Mouse (Mus musculus): ENCODE data around the gene Kirrel2.
"Not testable (repeated sequence)": the region's sequence is repeated elsewhere in the genome, so short reads cannot be mapped to it uniquely, and the experiment has no call there.

Gene Kirrel2

GRCm38 (mm10) chr7:30457629-30458330 is at the start of gene Kirrel2, which contains the start of gene Nphs1:
Kirrel2 (minus strand) TSS chr7:30457690.
Nphs1 (plus strand) TSS chr7:30458315.
- no peak for DNase-seq (ENCODE audit: low read depth, low spot score)

- DNase-seq (ENCODE audit: low read depth, low spot score): not testable (repeated sequence)
Observed at GRCm38 (mm10) chr7:30501159-30501558, 43.7 kb upstream of the Kirrel2 start.

DNA sequence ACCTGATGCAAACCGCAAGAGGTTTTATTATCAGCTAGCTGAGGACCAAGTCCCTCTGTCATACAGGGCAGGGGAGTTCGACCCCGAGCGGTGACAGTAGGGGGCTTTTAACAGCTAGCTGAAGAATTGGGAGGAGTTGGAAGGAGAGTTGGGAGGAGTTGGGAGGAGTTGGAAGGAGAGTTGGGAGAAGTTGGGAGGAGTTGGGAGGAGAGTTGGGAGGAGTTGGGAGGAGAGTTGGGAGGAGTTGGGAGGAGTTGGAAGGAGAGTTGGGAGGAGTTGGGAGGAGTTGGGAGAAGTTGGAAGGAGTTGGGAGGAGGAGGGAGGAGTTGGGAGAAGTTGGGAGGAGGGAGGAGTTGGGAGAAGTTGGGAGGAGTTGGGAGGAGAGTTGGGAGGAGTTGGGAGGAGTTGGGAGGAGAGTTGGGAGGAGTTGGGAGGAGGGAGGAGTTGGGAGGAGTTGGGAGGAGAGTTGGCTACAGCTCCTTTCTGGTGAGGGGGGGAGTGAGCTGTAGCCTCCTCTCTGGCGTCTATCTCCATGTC is 38.1 kb upstream of the Kirrel2 start:
- DNase-seq (ENCODE audit: low read depth, low spot score): not testable (repeated sequence)

- no peak for DNase-seq (ENCODE audit: low read depth, low spot score)
Observed at GRCm38 (mm10) chr7:30493401-30493931, 36.0 kb upstream of the Kirrel2 start, which contains the start of gene Prodh2. Prodh2 (plus strand) TSS chr7:30493622.

DNA sequence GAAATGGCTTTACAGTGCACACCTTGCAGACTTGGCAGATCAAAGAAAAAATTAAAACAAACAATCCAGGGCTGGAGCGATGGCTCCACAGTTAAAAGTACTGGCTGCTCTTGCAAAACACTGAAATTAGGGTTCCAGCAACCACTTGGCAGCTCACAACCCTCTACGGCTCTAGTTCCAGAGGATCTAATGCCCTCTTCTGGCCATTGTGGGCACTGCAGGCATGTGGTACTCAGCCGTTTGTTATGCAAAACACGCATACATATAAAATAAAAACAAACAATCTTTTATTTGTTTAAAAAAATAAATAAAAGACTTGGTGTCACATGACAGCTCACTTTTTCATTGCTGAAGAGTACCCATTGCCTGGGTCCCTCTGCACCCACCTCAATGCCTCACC is 35.3 kb upstream of the Kirrel2 start:
- peak; percentile 24 for DNase-seq (ENCODE audit: low read depth, low spot score)

DNA sequence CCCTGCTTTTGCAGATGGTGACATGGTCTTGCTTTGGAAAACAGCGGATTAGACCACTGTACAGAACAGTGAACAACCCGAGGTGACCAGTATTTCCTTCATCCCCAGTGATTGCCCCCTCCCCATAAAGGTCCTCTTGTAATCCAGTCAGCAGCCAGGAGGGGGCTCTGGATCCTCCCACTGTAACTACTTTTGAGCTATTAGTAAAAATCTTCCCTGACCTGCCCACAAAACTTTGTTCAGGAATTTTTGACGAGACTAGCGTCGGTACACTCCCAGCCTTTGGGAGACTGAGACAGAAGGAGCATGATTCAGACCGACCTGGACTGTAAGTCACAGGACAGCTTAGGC is 33.4 kb upstream of the Kirrel2 start:
- DNase-seq (ENCODE audit: low read depth, low spot score): no peak

GRCm38 (mm10) chr7:30490251-30490956 is 32.9 kb upstream of the Kirrel2 start:
- peak; percentile 4 for DNase-seq (ENCODE audit: low read depth, low spot score)

DNA sequence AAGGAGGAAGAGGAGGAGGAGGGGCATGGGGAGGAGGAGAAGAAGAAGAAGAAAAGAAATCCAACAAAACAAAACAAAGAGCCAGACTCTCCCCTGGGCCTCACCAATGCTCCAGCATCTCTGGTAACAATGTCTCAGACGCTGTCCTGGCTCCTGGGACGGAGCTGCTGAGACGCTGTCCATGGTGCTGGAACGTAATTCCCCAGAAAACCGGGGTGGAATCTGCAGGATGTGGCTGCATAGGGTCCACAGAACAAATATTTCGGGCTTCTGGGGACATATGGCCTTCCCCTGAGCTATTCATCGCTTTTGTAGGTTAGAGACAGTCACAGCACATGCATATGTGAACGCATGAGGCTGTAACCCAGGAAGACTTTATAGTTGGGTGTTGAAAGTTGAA is 26.8 kb upstream of the Kirrel2 start:
- DNase-seq (ENCODE audit: low read depth, low spot score): no peak

- DNase-seq (ENCODE audit: low read depth, low spot score): peak; percentile 14
Observed at GRCm38 (mm10) chr7:30477415-30478381, 20.2 kb upstream of the Kirrel2 start.

DNA sequence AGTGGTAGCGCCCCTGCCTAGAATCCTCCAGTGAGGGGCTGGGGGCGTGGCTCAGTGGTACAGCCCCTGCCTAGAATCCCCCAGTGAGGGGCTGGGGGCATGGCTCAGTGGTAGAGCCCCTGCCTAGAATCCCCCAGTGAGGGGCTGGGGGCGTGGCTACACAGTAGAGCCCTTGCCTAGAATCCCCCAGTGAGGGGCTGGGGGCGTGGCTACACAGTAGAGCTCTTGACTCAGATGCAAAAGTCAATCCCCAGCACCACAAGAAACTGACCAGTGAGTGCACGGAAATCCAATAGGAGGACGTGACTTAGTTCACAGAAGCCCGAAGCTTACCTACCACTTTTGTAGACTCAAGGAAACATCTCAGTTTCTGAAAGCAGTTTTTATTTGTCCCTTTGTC is 18.6 kb upstream of the Kirrel2 start:
- not testable (repeated sequence) for DNase-seq (ENCODE audit: low read depth, low spot score)

- no peak for DNase-seq (ENCODE audit: low read depth, low spot score)
Observed at GRCm38 (mm10) chr7:30474999-30475398, 17.5 kb upstream of the Kirrel2 start.

GRCm38 (mm10) chr7:30472411-30472810 is 14.9 kb upstream of the Kirrel2 start:
- DNase-seq (ENCODE audit: low read depth, low spot score): no peak

DNA sequence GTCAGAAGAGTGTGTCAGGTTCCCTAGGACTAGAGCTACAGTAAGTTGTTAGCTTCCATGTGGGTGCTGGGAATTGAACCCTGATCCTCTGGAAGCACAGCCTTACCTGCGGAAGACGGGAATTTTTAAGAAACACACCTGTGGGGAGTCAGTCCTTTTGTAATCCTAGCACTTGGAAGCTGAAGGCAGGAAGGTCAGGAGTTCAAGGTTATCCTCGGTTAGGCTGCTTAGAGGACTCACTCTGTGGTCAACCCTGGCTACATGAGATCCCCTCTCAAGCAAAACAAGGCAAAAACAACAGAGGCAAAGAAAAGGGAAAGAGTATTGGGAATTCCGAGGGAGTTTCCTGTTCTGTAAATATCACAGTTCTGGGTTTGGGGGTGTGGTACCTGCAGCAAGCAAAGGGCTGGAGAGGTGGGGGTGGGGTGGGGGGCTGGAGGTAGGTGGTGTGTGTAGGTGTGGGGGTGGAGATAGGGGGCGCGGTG is 7.4 kb upstream of the Kirrel2 start:
- no peak for DNase-seq (ENCODE audit: low read depth, low spot score)

- no peak for DNase-seq (ENCODE audit: low read depth, low spot score)
Observed at GRCm38 (mm10) chr7:30463996-30464395, 6.5 kb upstream of the Kirrel2 start.

DNA sequence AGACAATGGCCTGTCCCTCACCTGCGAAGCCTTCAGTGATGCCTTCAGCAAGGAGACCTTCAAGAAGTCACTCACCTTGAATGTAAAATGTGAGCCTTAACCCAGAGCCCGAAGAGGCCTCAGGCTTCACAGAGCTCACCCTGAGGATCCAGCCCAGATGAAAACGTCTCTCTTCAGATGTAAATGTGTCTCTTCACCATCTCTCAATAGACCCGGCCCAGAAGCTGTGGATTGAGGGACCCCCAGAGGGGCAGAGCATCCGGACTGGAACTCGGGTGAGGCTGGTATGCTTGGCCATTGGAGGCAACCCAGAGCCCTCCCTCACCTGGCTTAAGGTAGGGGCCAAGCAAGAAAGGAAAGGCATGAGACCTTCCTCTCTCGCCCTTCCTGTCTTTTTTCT is 6.1 kb upstream of the Kirrel2 start:
- no peak for DNase-seq (ENCODE audit: low read depth, low spot score)

DNA sequence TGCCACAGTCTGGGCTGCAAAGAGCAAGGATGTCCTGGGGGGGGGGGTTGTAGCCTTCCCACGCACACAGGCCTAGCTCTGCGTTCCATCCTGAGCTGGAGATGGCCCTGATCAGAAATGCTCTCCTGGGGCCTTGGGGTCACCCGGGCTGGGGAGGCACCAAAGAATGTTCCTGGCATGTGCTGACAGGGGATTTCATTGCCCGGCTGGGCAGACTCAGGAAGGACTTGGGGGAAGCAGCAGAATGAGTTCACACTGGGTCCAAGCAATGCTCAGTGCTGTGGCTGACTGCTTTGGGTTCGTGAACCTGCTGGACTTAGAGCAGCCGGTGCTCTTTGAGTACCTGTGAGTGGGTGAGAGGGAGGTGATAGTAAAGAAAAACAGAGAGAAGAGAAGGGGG is 2.0 kb upstream of the Kirrel2 start:
- no peak for DNase-seq (ENCODE audit: low read depth, low spot score)

DNA sequence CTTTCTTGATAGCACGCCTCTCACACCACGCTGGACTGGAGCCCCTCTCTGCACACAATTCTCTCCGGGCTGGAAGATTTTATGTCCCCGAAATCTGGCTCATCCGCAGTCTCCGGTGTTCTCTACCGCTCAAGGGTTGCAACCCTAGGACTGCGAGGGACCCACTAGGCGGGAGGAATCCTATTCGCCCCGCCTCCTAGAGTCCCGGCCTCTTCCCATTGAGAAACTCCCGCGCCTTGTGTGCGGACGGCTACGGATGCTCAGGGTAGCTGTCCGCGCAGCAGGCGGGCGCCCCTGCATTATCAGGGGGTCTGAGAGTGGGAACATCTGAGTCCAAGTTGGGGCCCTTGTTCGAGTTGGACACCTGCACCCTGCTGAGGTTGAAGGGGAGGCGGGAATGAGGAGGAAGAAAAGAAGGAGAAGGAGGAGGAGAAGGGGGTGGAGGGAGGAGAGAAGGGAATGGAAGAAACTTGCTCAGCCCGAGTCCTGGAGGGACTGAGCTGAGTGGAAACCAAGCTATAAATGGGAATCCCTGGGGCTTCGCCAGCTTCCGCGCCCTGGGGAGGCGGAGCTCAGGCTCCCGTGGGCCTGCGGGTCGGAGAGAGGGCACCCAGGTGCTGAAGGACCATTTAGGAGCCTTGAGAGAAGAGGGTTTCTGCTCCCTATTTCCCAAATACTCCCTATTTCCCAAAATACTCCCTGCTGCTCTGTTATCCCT is 420 bp downstream of the Kirrel2 start:
- DNase-seq (ENCODE audit: low read depth, low spot score): no peak

- DNase-seq (ENCODE audit: low read depth, low spot score): no peak
Observed at GRCm38 (mm10) chr7:30456487-30456886, 1.0 kb downstream of the Kirrel2 start.

DNA sequence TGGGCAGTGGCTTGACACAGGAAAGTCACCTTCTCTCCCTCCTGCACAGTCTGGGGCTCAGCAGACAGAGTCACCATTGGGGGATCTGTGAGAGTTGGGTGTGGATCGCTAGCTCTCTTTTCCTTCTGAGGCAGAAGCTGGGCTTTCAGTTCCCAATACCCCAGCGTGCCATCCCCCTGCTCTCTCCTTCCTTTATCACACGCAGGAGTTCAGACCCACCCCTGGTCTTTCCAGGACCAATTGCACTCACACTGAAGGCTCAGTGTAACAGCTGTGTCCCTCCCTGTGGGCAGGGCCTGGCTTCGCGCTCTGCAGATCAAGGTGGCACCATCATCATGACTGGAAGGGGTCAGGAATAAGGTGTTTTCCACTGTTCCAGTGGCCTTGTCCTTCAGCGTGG is 3.2 kb downstream of the Kirrel2 start:
- no peak for DNase-seq (ENCODE audit: low read depth, low spot score)

GRCm38 (mm10) chr7:30453766-30454165 is 3.7 kb downstream of the Kirrel2 start:
- no peak for DNase-seq (ENCODE audit: low read depth, low spot score)

DNA sequence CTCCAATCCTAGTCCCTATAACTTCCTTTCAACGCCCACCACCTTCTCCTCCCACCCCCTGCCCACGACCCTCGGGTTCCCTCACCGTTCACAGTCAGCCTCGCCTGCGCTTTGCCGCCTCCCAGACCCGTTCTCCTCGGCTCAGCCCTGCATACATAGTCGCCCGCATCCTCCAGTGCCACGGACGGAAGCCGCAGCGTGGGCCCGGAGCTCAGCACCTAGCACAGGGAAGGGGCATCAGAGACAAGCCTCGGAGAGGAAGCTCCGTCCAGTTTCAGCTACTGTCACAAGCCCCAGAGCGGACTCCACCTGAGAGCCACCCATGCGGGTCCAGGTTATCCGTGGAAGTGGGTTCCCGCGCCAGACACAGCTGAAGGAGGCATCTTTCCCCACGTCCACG is 4.2 kb downstream of the Kirrel2 start:
- no peak for DNase-seq (ENCODE audit: low read depth, low spot score)

Data from brain, embryonic 18.5 days (tissue).